Mouse (Mus musculus) lung, embryonic 14.5 days (tissue): ENCODE data around the gene Ucma. TPM values are rescaled to one million over a fixed set of nuclear protein-coding genes. Genes with fewer than 3 reads are reported as not detected.
"Not testable (repeated sequence)": the region's sequence is repeated elsewhere in the genome, so short reads cannot be mapped to it uniquely, and the experiment has no call there.

ENCODE experiments used
- ATAC-seq: fragments of 200-750 bp; cut with Nextera tagmentation; 2 replicates; pipeline ENCODE4 v1.8.0; 2017; ENCODE audit warnings: mild to moderate bottlenecking, moderate TSS enrichment, moderate library complexity; ENCODE audit not compliant: insufficient read depth
- DNase-seq: peaks from one replicate; pipeline ENCODE4 v3.0.0-alpha.2; 2015
- H3K27ac ChIP-seq: fragments of 300-500 bp; sonication (generic); 2 replicates; pipeline ENCODE4 v1.5.1; 2014; ENCODE audit warnings: low read depth, mild to moderate bottlenecking, moderate library complexity
- H3K27me3 ChIP-seq: fragments of 300-500 bp; sonication (generic); 2 replicates; pipeline ENCODE4 v1.6.1; 2014; ENCODE audit warnings: low read length, control low read depth; ENCODE audit not compliant: insufficient read depth
- H3K36me3 ChIP-seq: fragments of 300-500 bp; sonication (generic); 2 replicates; pipeline ENCODE4 v1.6.1; 2014; ENCODE audit warnings: control low read depth; ENCODE audit not compliant: insufficient read depth
- H3K4me1 ChIP-seq: fragments of 300-500 bp; sonication (generic); 2 replicates; pipeline ENCODE4 v1.6.1; 2014; ENCODE audit warnings: antibody characterized with exemption, control low read depth; ENCODE audit not compliant: insufficient read depth
- H3K4me2 ChIP-seq: fragments of 300-500 bp; sonication (generic); 2 replicates; pipeline ENCODE4 v1.6.1; 2014; ENCODE audit warnings: mild to moderate bottlenecking
- H3K4me3 ChIP-seq: fragments of 300-500 bp; sonication (generic); 2 replicates; pipeline ENCODE4 v1.5.1; 2014; ENCODE audit warnings: low read depth, low read length
- H3K9ac ChIP-seq: fragments of 300-500 bp; sonication (generic); 2 replicates; pipeline ENCODE4 v1.6.1; 2014
- H3K9me3 ChIP-seq: fragments of 300-500 bp; sonication (generic); 2 replicates; pipeline ENCODE4 v1.6.1; 2016; ENCODE audit warnings: low read depth, low read length, control low read depth
- CTCF ChIP-seq: IDR thresholded peaks from 2 replicates; pipeline ENCODE4 v1.5.1; 2016; ENCODE audit warnings: antibody characterized with exemption, low read depth
- WGBS: fragments of 180-500 bp; shearing (Covaris S2); extraction: QIAGEN DNeasy Blood & Tissue Kit; methylation state at CpG from one replicate; pipeline ENCODE4 v1.1.7; 2014; 5-methylcytosine and 5-hydroxymethylcytosine counted together
- polyA plus RNA-seq: library from polyadenylated mRNA; unstranded; fragments of >200 nt; fragmentation: Nextera tagmentation; extraction: Ambion mirVana; gene quantifications from 2 replicates; pipeline ENCODE4 v1.2.1, GENCODE M21; 2014

Ucma gene
- not detected in 2 replicates for polyA plus RNA-seq

DNA sequence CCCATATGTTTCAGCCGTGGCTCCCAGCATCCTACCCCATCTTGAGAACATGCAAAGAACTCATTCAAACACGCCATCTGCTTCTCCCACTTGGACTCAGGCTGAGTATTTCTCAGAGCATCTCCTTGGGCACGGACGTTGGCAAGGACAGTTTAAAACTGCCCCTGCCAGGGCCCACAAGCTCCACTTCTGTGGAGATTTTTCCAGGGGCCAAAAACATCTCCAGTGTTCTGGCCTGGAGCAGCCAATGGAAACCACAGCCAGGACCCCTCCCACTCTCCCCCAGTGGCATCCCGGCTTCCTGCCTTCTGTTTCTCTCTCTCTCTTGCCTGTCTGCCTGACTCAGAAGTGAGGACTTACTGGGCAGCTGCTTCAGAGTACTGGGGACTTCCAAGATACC, at the start of gene Ucma:
TSS of gene Ucma (plus strand) at position 316 of the 400 bp plus-strand sequence.
- no peaks in the 10 kb centered on the region for H3K27me3 ChIP-seq
- DNase-seq = no peak
- H3K4me1 ChIP-seq = no peaks in the 10 kb centered on the region
- H3K36me3 ChIP-seq = no peaks in the 10 kb centered on the region
- no peak for TF ChIP-seq CTCF
- ATAC-seq = no peak
- H3K27ac ChIP-seq = no peak within 1 kb of the TSS
- H3K9me3 ChIP-seq = no peaks in the 10 kb centered on the region
- WGBS = 64% methylated on average over 5 of the region's 5 CpGs
- H3K9ac ChIP-seq = no peak within 1 kb of the TSS
- no peak within 1 kb of the TSS for H3K4me2 ChIP-seq
- H3K4me3 ChIP-seq = no peak within 1 kb of the TSS

DNA sequence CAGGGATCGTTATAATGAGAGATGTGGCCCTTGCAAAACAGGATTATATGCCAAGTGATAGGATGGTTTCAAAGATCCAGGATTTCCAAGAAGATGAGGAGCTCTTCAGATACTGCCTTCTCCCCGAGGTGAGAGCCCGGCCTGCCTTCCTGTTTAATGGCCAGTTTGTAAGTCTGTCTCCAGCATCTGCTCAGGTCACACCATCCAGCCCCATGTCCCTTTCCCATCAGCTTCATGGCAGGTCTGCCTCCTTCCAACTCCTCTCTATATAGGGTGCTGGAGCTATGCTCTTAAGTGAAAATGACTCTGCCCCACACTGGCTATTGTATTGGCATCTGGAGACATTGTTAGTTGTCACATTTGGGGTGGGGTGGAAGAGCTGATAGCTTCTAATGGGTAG, 48.5 kb upstream of the Ucma start:
- H3K36me3 ChIP-seq = peaks cover 7% of the 10 kb centered on the region; the same call in 1 of the 2 replicates
- no peaks in the 10 kb centered on the region for H3K9me3 ChIP-seq
- DNase-seq (no peak), ATAC-seq (no peak)
- no peak overlapping the region for H3K9ac ChIP-seq
- no peak overlapping the region for H3K27ac ChIP-seq
- WGBS = 81% methylated on average over 3 of the region's 3 CpGs
- H3K27me3 ChIP-seq = no peaks in the 10 kb centered on the region
- H3K4me1 ChIP-seq = no peaks in the 10 kb centered on the region
- no peak overlapping the region for H3K4me2 ChIP-seq
- no peak overlapping the region for H3K4me3 ChIP-seq
- TF ChIP-seq CTCF = no peak

DNA sequence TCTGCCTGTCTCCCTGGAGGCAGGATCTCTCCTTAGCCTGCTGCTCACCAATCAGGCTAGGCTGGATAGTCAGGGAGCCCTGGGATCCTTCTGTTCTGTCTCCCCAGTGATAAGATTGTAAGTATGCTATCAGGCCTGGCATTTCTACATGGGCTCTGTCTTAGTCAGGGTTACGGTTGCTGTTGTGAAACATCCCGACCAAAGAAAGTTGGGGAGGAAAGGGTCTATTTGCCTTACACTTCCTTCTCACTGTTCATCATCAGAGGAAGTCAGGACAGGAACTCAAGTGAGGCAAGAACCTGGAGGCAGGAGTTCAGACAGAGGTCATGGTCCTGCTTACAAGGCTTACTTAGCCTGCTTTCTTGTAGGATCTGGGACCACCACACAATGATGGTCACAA, 46.7 kb upstream of the Ucma start:
- no peaks in the 10 kb centered on the region for H3K9me3 ChIP-seq
- no peak overlapping the region for H3K4me3 ChIP-seq
- no peaks in the 10 kb centered on the region for H3K27me3 ChIP-seq
- no peak overlapping the region for H3K4me2 ChIP-seq
- 71% methylated on average over 2 of the region's 2 CpGs for WGBS
- no peak overlapping the region for H3K27ac ChIP-seq
- H3K4me1 ChIP-seq = no peaks in the 10 kb centered on the region
- H3K36me3 ChIP-seq = peaks cover 7% of the 10 kb centered on the region; the same call in 1 of the 2 replicates
- no peak overlapping the region for H3K9ac ChIP-seq
- no peak for DNase-seq
- ATAC-seq = no peak
- TF ChIP-seq CTCF = no peak

- no peak overlapping the region for H3K4me2 ChIP-seq
- no peaks in the 10 kb centered on the region for H3K4me1 ChIP-seq
- H3K27me3 ChIP-seq = no peaks in the 10 kb centered on the region
- no peak for TF ChIP-seq CTCF
- 87% methylated on average over 9 of the region's 9 CpGs for WGBS
- no peak overlapping the region for H3K9ac ChIP-seq
- H3K27ac ChIP-seq = no peak overlapping the region
- no peak overlapping the region for H3K4me3 ChIP-seq
- ATAC-seq = no peak
- DNase-seq = no peak
- H3K36me3 ChIP-seq = no peaks in the 10 kb centered on the region
- no peaks in the 10 kb centered on the region for H3K9me3 ChIP-seq
These were observed 41.4 kb upstream of the Ucma start for GRCm38 (mm10) chr2:4934516-4934915.

DNA sequence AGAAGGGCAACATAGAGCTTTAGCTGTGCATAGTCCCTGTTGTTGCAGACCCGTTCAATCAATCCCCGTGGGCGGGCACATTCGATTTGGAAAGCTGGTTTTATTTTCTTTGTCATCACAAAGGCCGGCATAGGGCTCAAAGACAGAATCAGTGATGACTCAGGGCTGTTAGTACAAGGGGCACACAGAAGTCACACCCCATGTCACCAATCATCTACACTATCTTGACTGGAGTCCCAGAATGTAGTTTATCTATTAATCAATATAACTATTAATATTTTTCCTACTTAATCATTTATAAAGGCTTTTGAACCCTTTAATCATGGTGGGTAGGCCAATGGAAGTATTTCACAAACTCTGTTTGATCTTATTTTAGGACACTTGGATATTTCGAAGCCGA, 38.0 kb upstream of the Ucma start:
- Histone ChIP-seq H3K9ac (no peak overlapping the region), H3K4me1 (no peaks in the 10 kb centered on the region), H3K36me3 (no peaks in the 10 kb centered on the region), H3K9me3 (no peaks in the 10 kb centered on the region), H3K27me3 (no peaks in the 10 kb centered on the region), H3K27ac (no peak overlapping the region), H3K4me2 (no peak overlapping the region), H3K4me3 (no peak overlapping the region)
- 89% methylated on average over 7 of the region's 7 CpGs for WGBS
- DNase-seq = no peak
- TF ChIP-seq CTCF = no peak
- no peak for ATAC-seq

GRCm38 (mm10) chr2:4940861-4941260, 35.1 kb upstream of the Ucma start:
- no peak overlapping the region for H3K4me2 ChIP-seq
- no peak overlapping the region for H3K4me3 ChIP-seq
- H3K9me3 ChIP-seq = no peaks in the 10 kb centered on the region; the same call in 1 of the 2 replicates
- 83% methylated on average over 11 of the region's 11 CpGs for WGBS
- H3K36me3 ChIP-seq = no peaks in the 10 kb centered on the region
- no peaks in the 10 kb centered on the region for H3K4me1 ChIP-seq
- TF ChIP-seq CTCF = no peak
- no peaks in the 10 kb centered on the region for H3K27me3 ChIP-seq
- no peak overlapping the region for H3K9ac ChIP-seq
- no peak for DNase-seq
- ATAC-seq = no peak
- no peak overlapping the region for H3K27ac ChIP-seq

DNA sequence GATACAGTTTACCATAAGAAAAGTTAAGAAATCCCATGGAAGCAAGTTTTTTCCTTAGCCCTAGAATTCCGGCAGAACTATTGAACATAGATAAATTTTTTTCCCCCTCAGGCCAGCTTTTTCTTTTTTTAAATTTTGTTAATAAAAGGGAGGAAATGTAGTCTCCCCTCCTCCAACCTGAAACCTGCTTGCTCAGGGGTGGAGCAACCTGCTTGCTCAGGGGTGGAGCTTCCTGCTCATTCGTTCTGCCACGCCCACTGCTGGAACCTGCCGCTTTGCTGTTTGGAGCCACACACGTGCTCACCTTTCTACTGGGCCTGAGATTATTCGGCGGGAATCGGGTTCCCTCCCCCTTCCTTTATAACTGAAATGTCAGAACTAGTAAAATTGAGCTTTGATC, 26.2 kb upstream of the Ucma start:
- H3K4me1 ChIP-seq, ATAC-seq: not testable (repeated sequence)

GRCm38 (mm10) chr2:4950986-4951385, 24.9 kb upstream of the Ucma start:
- TF ChIP-seq CTCF = no peak
- WGBS = 85% methylated on average over 2 of the region's 2 CpGs
- Histone ChIP-seq H3K4me3 (no peak overlapping the region), H3K9me3 (no peaks in the 10 kb centered on the region), H3K36me3 (no peaks in the 10 kb centered on the region), H3K4me2 (no peak overlapping the region), H3K27me3 (no peaks in the 10 kb centered on the region), H3K27ac (no peak overlapping the region), H3K4me1 (no peaks in the 10 kb centered on the region), H3K9ac (no peak overlapping the region)
- no peak for DNase-seq
- ATAC-seq = no peak

More for the DNA sequence above, 26.2 kb upstream of the Ucma start:
- H3K4me3 ChIP-seq, H3K9ac ChIP-seq, DNase-seq, H3K27me3 ChIP-seq, H3K36me3 ChIP-seq, H3K4me2 ChIP-seq, H3K27ac ChIP-seq, H3K9me3 ChIP-seq: not testable (repeated sequence)
- 77% methylated on average over 8 of the region's 8 CpGs for WGBS
